Mouse (Mus musculus) mouse embryonic stem cell (cell line): Measurements from ENCODE around the gene Eea1.

Source experiments
- in situ Hi-C, 2 experiments: fragments of 300-500 bp; cut with MboI; formaldehyde crosslinking; loops; 1 replicate in 1 of 2; 3 replicates in 1 of 2; pipeline ENCODE4 v1.14.3; 2019 to 2020; ENCODE audit warnings: low sequenced_read_pairs in 2 of 2, low pct_unique_long_range_greater_than_20kb in 1 of 2, mixed read lengths in 1 of 2; ENCODE audit not compliant: unreplicated experiment in 1 of 2

Eea1 gene

DNA sequence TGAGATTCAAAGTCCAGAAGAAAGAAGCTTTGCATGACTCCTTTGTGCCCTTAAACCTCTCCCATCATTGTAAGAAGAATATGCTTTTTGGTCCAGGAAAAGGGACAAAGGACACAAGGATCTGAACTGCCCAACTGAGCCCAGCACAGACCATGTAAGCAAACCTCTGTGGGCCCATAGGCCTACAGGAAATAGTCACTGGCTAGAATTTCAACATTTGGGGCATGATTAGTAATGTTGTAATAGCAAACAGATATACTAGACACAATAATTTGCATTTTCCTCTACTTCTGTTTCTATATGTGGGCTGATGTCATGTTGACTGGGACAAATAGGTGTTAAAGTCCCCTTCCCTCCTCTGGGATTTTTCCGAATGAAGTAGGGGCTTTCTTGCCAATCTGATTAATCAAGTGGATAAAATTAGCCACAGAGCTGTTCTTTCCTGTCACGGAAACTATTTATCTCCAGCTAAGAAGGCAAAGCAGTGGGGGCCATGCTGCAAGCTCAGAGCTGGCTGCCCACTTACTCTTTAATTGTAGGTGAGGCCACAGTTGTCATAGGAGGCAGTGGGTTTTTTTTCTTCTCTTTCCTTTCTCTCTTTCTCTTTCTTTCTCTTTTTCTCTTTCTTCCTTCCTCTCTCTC, 153.6 kb downstream of the Eea1 start:
- in situ Hi-C loops = loop anchor here (25.0 kb wide), 2 partner anchors 182 to 532 kb away; partner anchors contain the start of gene Nudt4 (in 1 of the 2)

DNA sequence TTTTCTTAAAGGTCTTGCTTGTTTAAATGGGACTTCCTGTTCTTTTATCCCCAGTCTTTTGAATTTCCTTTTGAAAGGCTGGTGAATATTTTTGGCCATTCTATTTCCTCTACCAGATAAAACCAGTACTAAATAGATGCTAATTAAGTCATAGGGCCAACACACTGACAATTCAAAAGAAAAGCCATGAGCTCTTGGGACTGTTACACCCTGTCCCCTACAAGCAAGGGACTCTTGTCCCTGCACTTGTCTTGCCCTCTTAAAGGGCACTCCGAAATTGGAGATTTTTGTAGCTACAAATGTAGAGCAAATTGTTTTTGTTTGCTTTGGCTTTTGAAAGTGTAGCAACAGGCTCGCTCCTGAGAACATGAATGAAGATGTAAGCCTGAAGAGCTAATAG, 154.1 kb downstream of the Eea1 start:
- in situ Hi-C loops = loop anchor here (25.0 kb wide), 2 partner anchors 182 to 532 kb away; partner anchors contain the start of gene Nudt4 (in 1 of the 2)
